Mouse (Mus musculus) thymus, postnatal 10 days (tissue): ENCODE data around the gene D8Ertd738e.

Experiments
- DNase-seq, 2 experiments: peaks; one replicate each; pipeline ENCODE4 v3.0.0; 2021; ENCODE audit warnings: low spot score in 2 of 2

D8Ertd738e gene

DNA sequence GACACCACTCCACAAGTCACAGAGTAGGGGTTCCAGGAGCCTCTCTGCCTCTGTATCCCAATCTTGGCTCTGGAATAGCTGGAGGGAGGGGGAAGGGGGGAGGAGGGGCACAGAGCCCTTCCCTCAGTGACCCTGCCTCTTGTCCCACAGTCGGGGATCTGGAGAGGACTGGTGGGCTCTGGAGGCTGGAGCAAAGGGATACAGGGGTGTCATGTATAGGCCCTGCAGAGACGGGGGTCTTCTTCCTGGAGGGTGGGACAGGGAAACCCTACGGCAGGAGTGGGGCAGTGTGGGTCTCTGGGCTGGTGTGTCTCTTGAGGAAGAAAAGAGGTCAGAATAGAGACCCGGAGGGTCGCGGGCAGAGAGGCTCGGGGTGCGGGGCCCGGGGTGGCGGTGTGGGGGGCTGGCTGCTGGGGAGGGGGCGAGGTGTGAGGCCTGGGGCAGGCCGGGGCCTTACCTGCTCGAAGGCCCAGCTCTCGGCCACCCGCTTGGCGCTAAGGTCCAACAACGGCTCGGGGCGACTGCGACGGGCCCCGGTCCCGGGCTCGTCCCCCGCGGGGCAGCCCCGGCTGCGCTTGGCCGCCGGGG, 13.0 kb downstream of the D8Ertd738e start:
- DNase-seq: no peak

- DNase-seq: no peak
Observed at GRCm38 (mm10) chr8:84235746-84236409, 13.6 kb downstream of the D8Ertd738e start.

DNA sequence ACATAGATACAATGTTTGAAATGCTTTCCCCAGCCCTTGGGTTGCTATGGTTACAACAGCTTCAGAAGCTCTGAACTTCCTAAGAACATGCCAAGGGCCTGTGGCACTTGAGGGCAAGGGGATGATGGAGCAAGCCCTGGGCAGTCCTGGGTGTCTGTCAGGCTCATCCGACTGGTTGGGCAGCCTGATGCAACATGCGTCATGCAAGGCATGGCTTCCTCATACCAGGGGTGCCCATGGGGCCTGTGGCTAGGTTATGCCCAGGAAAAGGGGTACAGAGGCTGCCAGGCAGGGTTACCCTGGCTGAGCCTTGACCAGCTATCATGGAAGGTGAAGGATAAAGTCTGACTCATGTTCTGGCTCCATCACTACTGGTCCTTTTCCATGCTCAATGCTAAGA, 16.5 kb downstream of the D8Ertd738e start:
- DNase-seq: no peak

GRCm38 (mm10) chr8:84230735-84231134, 18.8 kb downstream of the D8Ertd738e start:
- DNase-seq: no peak

DNA sequence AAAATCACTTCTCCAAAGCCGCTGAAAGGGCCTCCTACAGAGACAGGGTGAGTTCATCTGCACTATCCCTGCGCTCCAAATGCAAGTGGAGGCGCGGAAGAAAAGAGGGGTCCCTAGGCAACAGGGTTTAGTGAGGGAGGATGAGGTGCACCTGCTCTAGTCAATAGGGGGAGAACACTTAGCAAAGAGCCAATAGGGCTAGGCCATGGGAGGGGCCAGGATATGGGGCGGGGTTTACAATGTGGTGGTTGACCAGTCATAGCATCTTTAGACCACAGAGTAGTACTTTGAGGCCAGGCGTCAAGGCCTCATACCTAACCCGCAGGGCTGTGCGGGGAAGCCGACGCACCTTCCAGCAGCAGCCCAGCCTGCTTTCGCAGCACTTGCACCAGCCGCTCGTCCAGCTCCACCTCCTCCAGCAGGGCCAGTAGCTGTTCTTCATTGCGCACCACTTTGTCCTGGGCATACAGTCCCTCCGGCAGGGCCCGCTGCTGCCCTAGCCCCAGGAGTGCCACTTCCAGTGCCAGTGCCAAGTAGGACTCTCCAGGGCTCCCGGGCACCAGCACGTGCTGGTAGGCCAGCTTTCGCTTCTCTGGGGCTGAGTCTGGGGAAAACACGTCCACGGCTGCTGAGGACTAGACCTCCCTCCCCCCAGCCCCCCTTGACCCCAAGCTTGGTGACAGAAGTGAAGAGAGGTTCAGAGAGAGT, 26.0 kb downstream of the D8Ertd738e start:
- no peak for DNase-seq

DNA sequence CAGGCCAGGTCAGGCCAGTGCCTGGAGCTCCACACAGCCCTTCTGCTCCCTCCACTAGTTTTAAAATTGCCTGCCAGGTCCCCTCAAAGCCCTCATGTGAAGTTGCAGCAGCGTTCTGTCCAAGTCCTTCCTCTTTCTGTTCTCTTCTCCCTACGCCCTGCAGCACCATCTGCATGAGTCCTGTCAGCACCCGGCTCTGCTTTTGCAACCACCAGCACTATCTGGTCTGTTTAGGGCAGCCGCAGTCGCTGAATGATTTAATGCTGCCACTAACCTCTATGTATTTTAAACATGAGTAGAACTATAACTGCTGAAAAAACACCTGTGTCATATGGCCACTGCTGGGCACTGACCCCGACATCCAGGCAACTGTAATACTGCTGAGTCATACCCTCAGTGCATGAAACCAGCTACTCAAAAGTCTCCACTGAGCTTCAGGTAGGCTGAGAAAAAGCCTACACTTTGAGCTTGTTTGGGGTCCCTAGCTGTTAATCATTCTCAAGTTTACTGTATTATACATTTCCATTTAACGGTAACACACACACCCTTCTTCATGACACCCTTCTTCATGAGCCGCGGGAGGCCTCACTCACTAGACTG, 26.9 kb downstream of the D8Ertd738e start:
- no peak for DNase-seq

GRCm38 (mm10) chr8:84220105-84220504, 29.4 kb downstream of the D8Ertd738e start:
- DNase-seq: no peak

GRCm38 (mm10) chr8:84218143-84218542, 31.4 kb downstream of the D8Ertd738e start:
- no peak for DNase-seq

GRCm38 (mm10) chr8:84217206-84217605, 32.3 kb downstream of the D8Ertd738e start:
- no peak for DNase-seq

DNA sequence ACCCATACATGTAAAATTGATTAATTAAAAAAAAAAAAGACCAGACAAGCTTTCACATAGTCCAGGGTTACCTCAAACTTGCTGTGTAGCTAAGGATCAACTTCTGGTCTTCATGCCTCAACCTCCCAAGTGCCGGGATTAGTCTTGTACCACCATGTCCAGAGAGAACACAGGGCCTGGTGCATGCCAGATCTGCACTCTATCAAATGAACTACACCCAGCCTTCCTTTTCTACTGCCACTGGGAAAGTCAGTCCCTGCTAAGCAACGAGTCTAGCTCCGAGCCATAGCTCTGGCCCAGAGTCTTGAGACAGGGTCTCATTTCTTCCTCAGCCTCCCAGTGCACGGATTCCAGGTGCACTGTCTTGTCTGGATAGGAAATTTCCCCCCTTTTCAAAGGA, 36.2 kb downstream of the D8Ertd738e start:
- DNase-seq: no peak

GRCm38 (mm10) chr8:84211881-84212563, 37.5 kb downstream of the D8Ertd738e start:
- no peak for DNase-seq

DNA sequence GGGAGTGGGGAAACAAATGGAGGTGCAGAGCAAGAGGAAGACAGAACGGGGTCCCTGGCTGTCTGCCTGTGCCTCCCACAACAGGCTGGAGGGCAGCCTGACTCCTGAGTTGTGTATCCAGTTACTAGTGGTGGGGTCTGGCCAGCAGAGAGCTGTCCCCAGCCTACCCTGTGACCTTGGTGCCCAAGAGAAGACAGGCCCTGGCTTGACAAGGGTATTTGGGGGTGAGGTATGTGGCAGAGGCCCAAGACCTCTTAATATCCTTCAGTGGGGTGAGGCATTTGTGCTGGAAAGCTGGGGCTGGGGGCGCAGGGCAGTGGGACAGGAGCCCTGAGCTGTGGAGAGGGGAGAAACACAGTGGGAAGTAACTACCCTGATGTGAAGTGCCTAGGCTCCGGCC, 38.3 kb downstream of the D8Ertd738e start:
- no peak for DNase-seq

DNA sequence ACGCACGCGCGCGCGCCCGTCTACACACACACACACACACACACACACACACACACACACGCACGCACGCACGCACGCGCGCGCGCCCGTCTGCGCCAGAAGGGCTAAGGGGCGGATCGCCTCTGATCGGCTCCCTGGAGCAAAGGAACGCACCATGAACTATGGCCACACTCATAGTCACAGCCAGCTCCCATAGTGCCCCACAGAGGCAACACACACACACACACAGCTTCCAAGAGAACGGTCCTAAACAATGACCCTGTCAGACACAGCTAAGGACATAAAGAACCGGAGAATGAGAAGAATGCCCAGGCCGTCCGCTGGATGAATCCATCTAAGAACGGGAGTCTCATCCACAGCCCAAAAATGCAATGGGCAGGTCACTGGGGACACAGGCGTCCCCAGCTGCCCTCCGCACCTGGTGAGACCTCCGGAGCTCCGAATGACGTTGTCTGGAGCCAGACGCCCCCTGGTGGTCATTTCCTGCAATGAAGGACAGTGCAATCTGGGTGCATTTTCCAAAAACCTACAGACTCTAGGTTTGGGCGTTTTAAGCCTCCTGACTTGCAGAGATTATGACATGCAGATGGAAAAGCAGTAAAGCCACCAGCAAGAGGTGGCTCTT, 39.2 kb downstream of the D8Ertd738e start:
- peak; percentile 75 to 93 for DNase-seq

- DNase-seq: peak; percentile 58 to 61
Observed at GRCm38 (mm10) chr8:84208381-84209380, 40.8 kb downstream of the D8Ertd738e start.

DNA sequence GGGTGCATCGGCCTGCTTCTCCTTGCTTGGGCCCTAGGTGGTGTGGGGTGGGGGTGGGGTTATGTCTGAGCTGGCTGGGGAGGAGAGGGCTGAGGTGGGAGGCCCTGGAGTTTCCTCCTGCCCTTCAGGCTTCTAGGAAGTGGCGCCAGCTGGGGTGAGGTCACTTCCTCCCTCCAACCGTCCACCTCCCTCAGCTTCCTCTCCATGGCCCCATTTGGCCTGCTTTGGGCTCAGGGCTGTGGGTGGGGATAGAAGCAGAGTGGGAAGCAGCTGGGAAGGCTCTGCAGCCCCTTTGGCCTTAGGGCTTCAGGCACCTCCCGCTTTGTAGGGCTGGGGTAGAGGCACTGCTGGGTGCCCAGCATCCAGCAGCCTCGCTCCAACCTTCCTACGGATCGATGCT, 41.7 kb downstream of the D8Ertd738e start:
- DNase-seq: peak; percentile 53 to 68

DNA sequence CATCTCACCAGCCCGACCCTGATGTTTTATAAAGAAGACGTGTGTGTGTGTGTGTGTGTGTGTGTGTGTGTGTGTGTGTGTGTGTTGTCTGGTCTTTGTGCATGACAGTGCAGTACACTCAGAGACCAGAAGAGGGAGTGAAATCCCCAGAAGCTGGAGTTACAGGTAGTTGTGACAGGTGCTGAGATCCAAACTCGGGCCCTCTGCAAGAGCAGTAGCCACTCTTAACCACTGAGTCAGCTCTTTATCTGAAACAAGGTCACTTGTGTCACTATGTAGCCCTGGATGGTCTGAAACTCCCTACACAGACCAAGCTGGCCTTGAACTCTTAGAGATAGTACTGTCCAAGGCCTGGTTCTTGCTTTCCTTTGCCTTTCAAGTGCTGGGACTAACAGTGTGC, 42.9 kb downstream of the D8Ertd738e start:
- no peak for DNase-seq

GRCm38 (mm10) chr8:84205073-84205472, 44.4 kb downstream of the D8Ertd738e start:
- DNase-seq: no peak

- DNase-seq: no peak
Observed at GRCm38 (mm10) chr8:84203975-84204772, 45.3 kb downstream of the D8Ertd738e start.
